Mouse (Mus musculus): ENCODE measurements around the gene Tmc8.

DNA sequence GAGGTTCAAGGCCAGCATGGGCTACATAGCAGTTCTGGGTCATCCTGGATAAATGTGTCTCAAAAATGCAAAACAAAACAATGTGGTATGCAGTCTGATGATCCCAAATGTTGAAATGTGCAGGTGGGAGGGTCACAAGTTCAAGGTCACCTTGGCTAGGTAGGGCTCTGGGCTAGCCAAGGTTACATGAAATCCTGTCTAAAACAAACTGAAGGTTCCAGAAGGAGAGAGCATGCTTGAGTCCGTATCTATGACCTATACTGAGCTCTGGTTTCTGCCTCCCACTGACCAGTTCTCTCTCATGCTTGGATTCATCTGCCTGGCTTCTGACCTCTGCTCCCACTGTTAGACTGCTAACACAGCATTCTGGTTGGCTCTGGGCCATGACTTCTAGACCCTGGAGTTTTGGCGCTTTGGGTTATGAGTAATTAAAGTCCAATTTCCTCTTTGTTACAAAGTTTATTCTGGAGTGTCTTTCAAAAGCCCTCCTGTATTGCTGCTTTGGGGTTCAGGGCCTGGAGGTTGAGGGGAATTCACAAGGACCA is 47.9 kb downstream of the Tmc8 start:
- TF ChIP-seq CTCF (IDR thresholded peaks at IDR 0.05; ENCODE audit: low read depth) (no peak), EP300 (optimal IDR thresholded peaks at IDR 0.05) (no peak)
